Mouse (Mus musculus): Measurements from ENCODE around the gene Mbd5. TPM values are rescaled to one million over a fixed set of nuclear protein-coding genes. Genes with fewer than 3 reads are reported as not detected.

Mbd5 gene
- total and polyA plus RNA-seq, 2 experiments from 2014 or later, result 23.1 to 35.6 TPM

GRCm38 (mm10) chr2:49372586-49372985, 423.3 kb downstream of the Mbd5 start:
- no peak overlapping the region for H3K4me2 ChIP-seq (ENCODE audit: low read depth)
- H3K9me3 ChIP-seq (ENCODE audit: low read length), result no peaks in the 10 kb centered on the region
- DNase-seq (no peak), ATAC-seq (no peak)
- TF ChIP-seq CTCF (IDR thresholded peaks at IDR 0.05; ENCODE audit: low read depth), result no peak
- H3K9ac ChIP-seq, result no peak overlapping the region
- no peaks in the 10 kb centered on the region for H3K36me3 ChIP-seq (ENCODE audit: insufficient read depth)
- H3K4me3 ChIP-seq (ENCODE audit: low read depth, low read length), result no peak overlapping the region
- H3K4me1 ChIP-seq (ENCODE audit: insufficient read depth), result no peaks in the 10 kb centered on the region
- H3K27me3 ChIP-seq (ENCODE audit: insufficient read depth, low read length), result no peaks in the 10 kb centered on the region
- 64% methylated on average over 3 of the region's 3 CpGs for WGBS
- H3K27ac ChIP-seq (ENCODE audit: low read depth, low read length), result no peak overlapping the region

Other genes with a start within 250 kb of the Mbd5 start
- 83.7 and 127 TPM in 2 replicates for gene Acvr2a, start 135.4 kb upstream of the Mbd5 start, total RNA-seq (2014; rRNA removed)
- 28.3 and 42.8 TPM in 2 replicates for gene Acvr2a, start 135.4 kb upstream of the Mbd5 start, polyA plus RNA-seq (2015; fragmentation: Nextera tagmentation; extraction: Ambion mirVana)
- gene Orc4, start 769 bp downstream of the Mbd5 start, total RNA-seq (2014; rRNA removed), result 88.9 and 99.6 TPM in 2 replicates
- gene Orc4, start 769 bp downstream of the Mbd5 start, polyA plus RNA-seq (2015; fragmentation: Nextera tagmentation; extraction: Ambion mirVana), result 69.2 and 78.1 TPM in 2 replicates

All from forebrain, postnatal 0 days (tissue).